Mouse (Mus musculus) myocyte (in vitro differentiated cells): ENCODE results near the gene Hopx.

Experiments used
- CEBPB ChIP-seq: IDR thresholded peaks from 2 replicates; pipeline ENCODE4 v1.6.1; 2011; ENCODE audit warnings: mild to moderate bottlenecking, moderate library complexity; ENCODE audit not compliant: poor library complexity, insufficient read depth, severe bottlenecking
- MAX ChIP-seq: IDR thresholded peaks from one replicate; pipeline ENCODE4 v1.6.1; 2011; ENCODE audit warnings: low read depth, mild to moderate bottlenecking, control low read depth
- POLR2A ChIP-seq: IDR thresholded peaks from one replicate; pipeline ENCODE4 v1.6.1; 2011; ENCODE audit warnings: low read depth, mild to moderate bottlenecking, control low read depth, moderate library complexity; ENCODE audit not compliant: insufficient read length
- POLR2AphosphoS2 ChIP-seq: IDR thresholded peaks from one replicate; pipeline ENCODE4 v1.6.1; 2011; ENCODE audit warnings: low read depth, control low read depth; ENCODE audit not compliant: insufficient read length
- TCF12 ChIP-seq: IDR thresholded peaks from one replicate; pipeline ENCODE4 v1.6.1; 2011; ENCODE audit warnings: mild to moderate bottlenecking, control low read depth; ENCODE audit not compliant: poor library complexity, insufficient read depth, severe bottlenecking
- USF1 ChIP-seq: IDR thresholded peaks from one replicate; pipeline ENCODE4 v1.6.1; 2011; ENCODE audit warnings: low read depth, mild to moderate bottlenecking, control low read depth, moderate library complexity

GRCm38 (mm10) chr5:77044362-77044761 lies 70.6 kb downstream of the Hopx start:
- TF ChIP-seq USF1 (no peak), TCF12 (no peak), POLR2AphosphoS2 (no peak), CEBPB (no peak), POLR2A (no peak), MAX (no peak)
